In the genomic region with DNA sequence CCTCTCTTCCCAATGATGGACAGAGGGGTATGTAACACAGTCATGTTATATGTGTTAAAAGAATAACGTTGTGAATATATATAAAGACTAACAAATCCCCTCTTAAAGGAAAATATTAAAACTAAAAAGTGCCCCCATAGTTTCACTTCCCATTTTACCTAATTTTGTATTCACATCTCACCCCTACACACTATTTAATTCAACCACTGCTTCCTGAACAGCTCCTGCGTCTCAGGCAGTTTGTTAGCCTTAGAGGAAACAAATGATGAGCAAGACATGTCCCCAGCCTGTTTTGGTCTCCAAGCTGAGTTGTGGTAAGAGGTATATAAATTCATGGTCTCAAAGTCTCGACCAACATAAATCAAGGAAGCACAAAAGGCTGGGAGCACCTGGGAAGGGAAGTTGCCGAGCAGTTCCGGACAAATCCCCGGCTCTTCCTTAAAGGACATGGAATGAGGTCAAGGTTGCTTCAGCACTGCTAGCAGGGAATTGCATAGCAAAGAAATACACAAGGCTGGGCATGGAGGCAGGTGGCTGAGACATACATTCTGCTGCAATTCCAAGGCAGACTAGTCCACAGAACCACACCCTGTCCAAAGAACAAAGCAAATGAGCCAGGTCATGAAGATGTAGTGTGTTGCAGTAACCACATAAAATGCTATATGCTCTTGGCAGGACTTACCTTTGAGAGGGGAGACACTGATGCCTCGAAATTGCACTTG, we compare ENCODE assay signal across 22 mouse cellular contexts.
DNase-seq lines count a peak whose midpoint lies in the region; ATAC-seq lines count a peak whose summit lies in the region.
"Had no signal": no experiment of that assay in that cellular context is flagged by ENCODE, and none has a peak within 500 bp of the region (broad histone marks: within the 10 kb centered on the region; RNA-seq: fewer than 3 reads in every experiment).

No protein-coding gene starts in this region.

- ATAC-seq in heart, embryonic 13.5 days (ENCODE audit: extremely low read depth, insufficient number of reproducible peaks, low FRiP score, low TSS enrichment), result no peak
- ATAC-seq in inflammation-experienced regulatory T-cells, adult 6 months, result peak; percentile 64
- ATAC-seq in neutrophil, adult 5-6 weeks (ENCODE audit: extremely low read depth, insufficient number of reproducible peaks, low FRiP score, poor library complexity, severe bottlenecking), result peak; percentile 91
- ATAC-seq in frontal cortex, adult (ENCODE audit: low TSS enrichment), result no peak
- ATAC-seq: forebrain, embryonic 13.5 days had no signal

- peaks cover 4% of the 10 kb centered on the region; the same call in 1 of the 2 replicates for H3K36me3 ChIP-seq in heart, embryonic 13.5 days
- H3K36me3 ChIP-seq: embryonic facial prominence, embryonic 10.5 days; limb, embryonic 12.5 days; liver, embryonic 13.5 days; lung, embryonic 15.5 days; neural tube, embryonic 12.5 days had no signal

- WGBS in heart, embryonic 13.5 days, result 77% methylated on average over 7 of the region's 7 CpGs

- no peak overlapping the region for H3K9ac ChIP-seq in heart, embryonic 13.5 days
- H3K9ac ChIP-seq: forebrain, embryonic 13.5 days; limb, embryonic 12.5 days; liver, embryonic 13.5 days; lung, embryonic 15.5 days; neural tube, embryonic 12.5 days had no signal

- peaks cover 55% of the 10 kb centered on the region for H3K4me1 ChIP-seq in heart, embryonic 13.5 days
- H3K4me1 ChIP-seq: liver, embryonic 13.5 days; lung, embryonic 15.5 days had no signal

- intact Hi-C loops in heart, postnatal 10 days (cut with DNase I), result no loop called here

- DNase-seq in heart, postnatal 10 days, result no peak
- DNase-seq in ZHBTc4 (ENCODE audit: low read depth, low spot score), result peak; percentile 4
- DNase-seq in right cerebral cortex, postnatal 10 days (ENCODE audit: low spot score in 2 of 2), result no peak
- DNase-seq in thymus, postnatal 25 days, result no peak
- DNase-seq: adrenal gland, postnatal 25 days; cerebellum, postnatal 14 days; kidney, adult 11 months; kidney, postnatal 10 days; layer of hippocampus, adult 9-11 months; liver, embryonic 13.5 days; right cerebral cortex, postnatal 4 days had no signal

- H3K27me3 ChIP-seq in heart, embryonic 13.5 days (replicated peaks), result no peaks in the 10 kb centered on the region
- H3K27me3 ChIP-seq: forebrain, embryonic 13.5 days; limb, embryonic 12.5 days; liver, embryonic 13.5 days; lung, embryonic 15.5 days; megakaryocyte, embryonic 14.5 days; neural tube, embryonic 12.5 days had no signal

- no peaks in the 10 kb centered on the region for H3K9me3 ChIP-seq in heart, embryonic 13.5 days
- H3K9me3 ChIP-seq: embryonic facial prominence, embryonic 10.5 days; forebrain, embryonic 13.5 days; limb, embryonic 12.5 days; liver, embryonic 13.5 days; lung, embryonic 15.5 days; megakaryocyte, embryonic 14.5 days; neural tube, embryonic 12.5 days had no signal

- H3K4me3 ChIP-seq in heart, embryonic 13.5 days, result no peak overlapping the region
- H3K4me3 ChIP-seq: embryonic facial prominence, embryonic 10.5 days; forebrain, embryonic 13.5 days; limb, embryonic 12.5 days; liver, embryonic 13.5 days; lung, embryonic 15.5 days; megakaryocyte, embryonic 14.5 days; neural tube, embryonic 12.5 days had no signal

- H3K27ac ChIP-seq in heart, embryonic 13.5 days (replicated peaks), result 0 out of 2 replicates have a peak overlapping the region, but pooled peaks have one; percentile 20
- H3K27ac ChIP-seq: embryonic facial prominence, embryonic 10.5 days; forebrain, embryonic 13.5 days; limb, embryonic 12.5 days; liver, embryonic 13.5 days; lung, embryonic 15.5 days; neural tube, embryonic 12.5 days had no signal

- no peak overlapping the region for H3K4me2 ChIP-seq in heart, embryonic 13.5 days
- H3K4me2 ChIP-seq: forebrain, embryonic 13.5 days; heart, embryonic 11.5 days; limb, embryonic 12.5 days; liver, embryonic 13.5 days; lung, embryonic 15.5 days; neural tube, embryonic 12.5 days had no signal

Comparison
In these comparisons a context has a peak if more than half of its experiments do, and no peak if none do; other contexts are left out.
1. ATAC-seq: peak in inflammation-experienced regulatory T-cells, adult 6 months (single experiment) and neutrophil, adult 5-6 weeks (single experiment); none in heart, embryonic 13.5 days (single experiment) and frontal cortex, adult (single experiment).